Mouse (Mus musculus): Measurements from ENCODE around the gene Nek6.

DNA sequence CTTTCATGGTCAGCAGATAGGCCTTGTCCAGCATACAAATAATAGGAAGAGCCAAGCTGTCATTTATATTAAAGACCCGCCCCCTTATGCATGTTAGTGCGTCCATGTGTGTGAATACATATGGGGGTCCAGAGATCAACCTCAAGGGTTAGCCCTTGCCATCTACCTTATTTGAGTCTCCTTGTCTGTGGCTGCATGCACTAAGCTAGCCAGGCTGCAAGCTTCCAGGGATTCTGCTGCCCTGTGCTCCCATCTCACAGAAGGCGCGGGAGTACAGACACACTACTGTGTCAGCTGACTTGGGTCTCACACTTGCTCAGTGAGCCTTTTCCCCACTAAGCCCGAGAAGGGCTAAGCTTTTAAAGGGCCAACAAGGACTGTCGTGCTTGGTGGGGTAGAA is 29.2 kb downstream of the Nek6 start:
- TF ChIP-seq POLR2A (IDR thresholded peaks at IDR 0.05; ENCODE audit: insufficient read depth, low read depth, low read length) (no peak), CTCF (IDR thresholded peaks at IDR 0.05; ENCODE audit: insufficient read depth, low read depth, low read length) (no peak)
